Mouse (Mus musculus): Measurements from ENCODE around the gene Hspa4. TPM values are rescaled to one million over a fixed set of nuclear protein-coding genes. Genes with fewer than 3 reads are reported as not detected.
A peak's percentile ranks its signal among the peaks of the same experiment; 100 is the strongest.

Gene Hspa4
- polyA plus RNA-seq, 1 experiment, result 111 TPM

DNA sequence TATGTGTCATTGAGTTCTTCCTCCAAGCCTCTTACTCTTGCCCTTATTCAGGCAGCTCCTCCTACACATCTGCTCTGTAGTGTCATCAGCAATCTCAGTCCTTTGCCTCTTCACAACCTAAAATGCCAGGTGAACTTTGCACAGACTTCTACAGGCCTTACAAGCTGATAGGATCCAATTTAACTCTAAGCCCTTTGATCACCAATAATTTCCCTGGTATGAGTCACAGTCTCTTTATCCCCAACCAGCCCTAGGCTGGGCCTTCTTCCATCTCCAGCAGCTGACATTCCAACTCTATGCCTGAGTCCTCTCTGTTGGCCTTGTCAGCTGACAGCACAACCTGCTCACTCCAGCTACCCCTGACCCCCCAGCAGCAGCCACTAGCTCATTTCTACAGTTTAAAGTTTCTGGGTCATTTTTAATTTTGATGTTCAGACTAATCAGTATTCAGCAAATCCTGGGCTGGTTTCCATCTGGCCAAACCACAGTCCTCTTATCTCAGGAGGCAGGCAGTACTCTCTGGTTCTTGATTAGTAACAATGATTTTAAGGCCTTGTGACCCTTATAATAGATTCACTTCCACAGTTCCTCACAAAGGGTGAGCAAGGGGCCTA, 8.1 kb upstream of the Hspa4 start:
- Histone ChIP-seq H3K4me3 (ENCODE audit: insufficient read depth, low read length) (no peak overlapping the region), H3K27ac (ENCODE audit: insufficient read depth, low read depth, low read length) (peak overlapping the region; percentile 64), H3K4me1 (ENCODE audit: control insufficient read depth, insufficient read depth, low read length) (peaks cover 34% of the 10 kb centered on the region)
- no peak for TF ChIP-seq POLR2A (IDR thresholded peaks at IDR 0.05; ENCODE audit: borderline replicate concordance, low read depth, low read length)

DNA sequence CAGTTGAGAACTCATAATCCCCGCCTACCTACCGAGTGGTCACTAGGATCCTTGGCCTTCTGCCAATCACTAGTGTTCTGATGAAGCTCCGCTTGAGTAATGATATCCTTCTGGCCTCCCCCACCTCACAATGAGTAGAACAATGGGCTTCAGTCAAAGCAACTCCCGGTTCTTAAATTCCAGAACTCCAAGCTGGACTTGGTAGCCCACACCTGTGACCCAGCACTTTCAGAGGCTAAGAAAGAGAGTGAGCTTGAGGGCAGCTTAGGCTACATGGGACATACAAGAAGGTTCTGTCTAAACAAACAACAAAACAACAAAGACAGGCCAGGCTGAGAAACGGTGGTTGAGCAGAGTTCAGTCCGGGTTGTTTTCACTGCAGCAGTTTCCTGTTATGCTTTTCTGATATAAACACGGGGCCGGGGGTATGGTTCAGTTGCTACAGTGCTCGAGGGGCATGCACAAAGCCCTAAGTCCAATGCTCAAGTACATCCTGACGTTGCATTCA, 7.4 kb upstream of the Hspa4 start:
- H3K27ac ChIP-seq (ENCODE audit: insufficient read depth, low read depth, low read length), result no peak overlapping the region
- peaks cover 30% of the 10 kb centered on the region for H3K4me1 ChIP-seq (ENCODE audit: control insufficient read depth, insufficient read depth, low read length)
- TF ChIP-seq CTCF (IDR thresholded peaks at IDR 0.05; ENCODE audit: low read depth, low read length), result no peak
- no peak for TF ChIP-seq POLR2A (IDR thresholded peaks at IDR 0.05; ENCODE audit: borderline replicate concordance, low read depth, low read length)
- no peak overlapping the region for H3K4me3 ChIP-seq (ENCODE audit: insufficient read depth, low read length)

DNA sequence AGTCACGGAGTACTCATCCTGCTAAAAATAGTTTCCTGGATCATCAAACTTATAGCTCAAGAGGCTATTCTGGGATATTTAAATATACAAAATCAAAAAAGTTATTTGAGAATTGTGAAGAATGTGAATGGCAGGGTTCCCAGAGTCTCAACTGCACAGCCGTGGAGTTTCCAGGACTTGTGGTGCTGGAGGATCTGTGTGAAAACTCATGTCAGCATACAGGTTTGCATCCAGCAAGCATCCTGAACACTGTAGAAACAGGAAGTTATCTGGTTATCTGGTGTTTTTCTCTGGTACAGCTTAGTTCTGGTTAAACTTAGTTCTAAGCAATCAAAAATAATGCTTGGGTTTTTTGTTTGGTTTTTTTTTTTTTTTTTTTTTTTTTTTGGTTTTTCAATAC, 6.7 kb upstream of the Hspa4 start:
- peaks cover 24% of the 10 kb centered on the region for H3K4me1 ChIP-seq (ENCODE audit: control insufficient read depth, insufficient read depth, low read length)
- TF ChIP-seq POLR2A (IDR thresholded peaks at IDR 0.05; ENCODE audit: borderline replicate concordance, low read depth, low read length) (no peak), CTCF (IDR thresholded peaks at IDR 0.05; ENCODE audit: low read depth, low read length) (no peak)

DNA sequence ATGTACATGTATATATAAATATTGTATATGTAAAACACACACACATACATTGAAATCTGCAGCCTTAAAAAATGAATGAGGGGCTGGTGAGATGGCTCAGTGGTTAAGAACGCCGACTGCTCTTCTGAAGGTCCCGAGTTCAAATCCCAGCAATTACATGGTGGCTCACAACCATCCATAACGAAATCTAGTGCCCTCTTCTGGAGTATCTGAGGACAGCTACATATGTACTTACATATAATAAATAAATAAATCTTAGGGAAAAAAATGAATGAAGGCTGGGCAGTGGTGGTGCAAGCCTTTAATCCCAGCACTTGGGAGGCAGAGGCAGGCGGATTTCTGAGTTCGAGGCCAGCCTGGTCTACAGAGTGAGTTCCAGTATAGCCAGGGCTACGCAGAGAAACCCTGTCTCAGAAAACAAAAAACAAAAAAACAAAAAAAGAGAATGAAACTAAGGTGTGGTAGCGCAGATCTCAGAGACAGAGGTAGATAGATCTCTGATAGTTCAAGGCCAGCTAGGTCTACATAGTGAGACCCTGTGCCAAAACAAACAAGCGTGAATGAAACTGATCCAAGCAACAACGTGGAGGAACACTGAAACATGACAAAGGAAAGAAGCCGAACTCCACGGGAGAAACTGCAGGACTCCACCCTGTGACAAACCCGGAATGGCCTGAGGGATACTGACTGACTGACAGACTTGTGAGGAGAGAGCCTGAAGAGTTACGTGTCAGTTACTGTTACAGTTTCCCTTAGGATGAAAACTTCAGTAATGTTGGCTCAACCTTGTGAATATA, 4.0 kb upstream of the Hspa4 start:
- Histone ChIP-seq H3K4me3 (ENCODE audit: insufficient read depth, low read length) (no peak overlapping the region), H3K4me1 (ENCODE audit: control insufficient read depth, insufficient read depth, low read length) (peaks cover 29% of the 10 kb centered on the region), H3K27ac (ENCODE audit: insufficient read depth, low read depth, low read length) (no peak overlapping the region)
- TF ChIP-seq POLR2A (IDR thresholded peaks at IDR 0.05; ENCODE audit: borderline replicate concordance, low read depth, low read length) (no peak), CTCF (IDR thresholded peaks at IDR 0.05; ENCODE audit: low read depth, low read length) (no peak)

More for the DNA sequence above, 6.7 kb upstream of the Hspa4 start:
- Histone ChIP-seq H3K4me3 (ENCODE audit: insufficient read depth, low read length) (no peak overlapping the region), H3K27ac (ENCODE audit: insufficient read depth, low read depth, low read length) (no peak overlapping the region)

DNA sequence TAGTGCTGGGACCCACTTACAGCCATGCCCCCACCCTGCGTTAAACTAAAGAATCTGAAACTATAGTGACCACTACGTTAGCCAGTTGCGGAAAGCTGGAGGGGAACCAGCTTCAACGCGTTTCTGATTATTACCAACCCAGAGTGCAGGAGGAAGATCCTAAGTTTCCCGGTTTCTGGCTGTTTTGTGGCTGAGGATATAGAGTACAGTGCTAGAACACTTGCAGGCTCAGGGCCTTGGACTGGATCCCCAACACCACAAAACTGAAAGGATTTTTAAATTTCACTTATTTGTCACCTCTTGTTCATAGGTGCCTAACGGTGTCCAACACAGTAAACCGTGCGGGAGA, 884 bp upstream of the Hspa4 start:
- Histone ChIP-seq H3K27ac (ENCODE audit: insufficient read depth, low read depth, low read length) (peak overlapping the region; percentile 99), H3K4me3 (ENCODE audit: insufficient read depth, low read length) (peak overlapping the region; percentile 99), H3K4me1 (ENCODE audit: control insufficient read depth, insufficient read depth, low read length) (peaks cover 30% of the 10 kb centered on the region)
- TF ChIP-seq POLR2A (IDR thresholded peaks at IDR 0.05; ENCODE audit: borderline replicate concordance, low read depth, low read length) (no peak), CTCF (IDR thresholded peaks at IDR 0.05; ENCODE audit: low read depth, low read length) (no peak)

DNA sequence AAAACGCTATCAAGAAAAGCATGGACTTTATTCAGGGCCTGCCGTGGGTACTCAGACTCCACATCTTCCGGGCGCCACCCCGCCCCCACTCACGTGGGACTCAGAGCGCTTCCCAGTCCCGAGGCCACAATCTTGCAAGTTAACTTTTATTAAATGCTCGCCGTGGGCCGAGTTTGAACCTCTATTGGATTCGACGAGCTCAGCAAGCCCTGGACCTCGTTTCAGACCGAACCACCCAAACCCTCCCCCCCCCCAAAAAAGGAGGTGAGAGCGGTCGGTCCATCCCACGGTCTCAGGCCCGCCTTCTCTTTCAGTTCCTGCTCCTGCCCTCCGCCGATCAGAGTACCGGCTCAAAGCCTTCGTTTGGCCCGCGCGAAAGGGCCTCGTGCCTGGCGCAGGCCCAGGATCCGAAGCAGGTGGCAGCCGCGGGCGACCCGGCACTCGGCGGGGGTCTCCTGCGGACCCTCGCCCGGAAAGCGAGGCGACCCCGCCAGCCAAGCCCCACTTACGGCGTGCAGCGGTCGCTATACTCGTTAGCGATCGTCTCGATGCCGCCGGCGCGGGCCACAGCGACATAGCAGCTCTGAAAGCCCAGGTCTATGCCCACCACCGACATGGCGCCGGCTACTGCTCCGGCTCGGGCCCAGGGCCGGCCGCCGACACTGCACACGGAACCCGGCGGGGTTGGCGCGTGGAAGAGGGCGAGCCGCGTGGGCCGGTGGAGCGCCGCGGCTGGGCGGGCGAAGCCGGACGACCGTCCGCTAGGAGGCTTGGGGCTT, 517 bp downstream of the Hspa4 start:
- H3K27ac ChIP-seq (ENCODE audit: insufficient read depth, low read depth, low read length), result peak overlapping the region; percentile 99
- H3K4me1 ChIP-seq (ENCODE audit: control insufficient read depth, insufficient read depth, low read length), result peaks cover 31% of the 10 kb centered on the region
- TF ChIP-seq CTCF (IDR thresholded peaks at IDR 0.05; ENCODE audit: low read depth, low read length) (no peak), POLR2A (IDR thresholded peaks at IDR 0.05; ENCODE audit: borderline replicate concordance, low read depth, low read length) (no peak)
- peak overlapping the region; percentile 99 for H3K4me3 ChIP-seq (ENCODE audit: insufficient read depth, low read length)

DNA sequence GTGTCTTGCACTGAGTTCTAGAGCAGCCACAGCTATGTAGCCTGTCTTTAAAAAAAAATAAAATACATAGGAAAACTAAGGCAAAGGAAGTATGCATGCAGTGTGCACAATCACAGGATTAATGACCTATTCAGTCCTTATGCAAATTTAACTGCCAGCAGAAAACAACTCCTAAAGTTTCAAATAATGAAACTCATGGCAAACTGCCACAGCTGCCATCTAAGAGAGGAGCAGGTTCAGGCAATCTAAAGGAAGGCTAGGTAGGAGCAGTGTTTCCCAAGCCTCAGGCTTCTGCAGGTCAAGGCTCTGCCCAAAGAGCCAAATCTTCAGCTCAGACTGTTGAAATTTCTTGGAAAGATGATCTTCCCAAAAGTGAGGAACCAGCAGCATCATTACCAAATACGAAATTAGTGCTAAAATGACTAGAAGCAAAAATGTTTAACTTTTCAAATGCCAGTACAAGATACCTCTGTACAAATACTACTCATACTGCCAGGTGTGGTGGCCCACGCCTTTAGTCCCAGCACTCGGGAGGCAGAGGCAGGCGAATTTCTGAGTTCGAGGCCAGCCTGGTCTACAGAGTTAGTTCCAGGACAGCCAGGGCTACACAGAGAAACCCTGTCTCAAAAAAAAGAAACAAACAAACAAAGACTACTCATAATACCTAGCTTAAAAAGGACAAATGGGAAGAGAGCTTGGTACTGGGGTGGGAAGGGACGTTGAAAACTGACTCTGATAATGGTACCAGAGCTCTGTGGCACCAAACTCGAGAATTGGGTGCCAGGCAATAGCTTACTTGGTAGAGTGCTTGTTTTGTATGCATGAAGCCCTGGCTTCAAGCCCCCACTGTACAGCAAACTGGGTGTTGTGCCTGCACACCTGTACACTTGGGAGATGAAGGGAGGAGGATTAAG, 2.1 kb downstream of the Hspa4 start:
- H3K4me3 ChIP-seq (ENCODE audit: insufficient read depth, low read length), result peak overlapping the region; percentile 99
- TF ChIP-seq CTCF (IDR thresholded peaks at IDR 0.05; ENCODE audit: low read depth, low read length) (no peak), POLR2A (IDR thresholded peaks at IDR 0.05; ENCODE audit: borderline replicate concordance, low read depth, low read length) (no peak)
- peaks cover 31% of the 10 kb centered on the region for H3K4me1 ChIP-seq (ENCODE audit: control insufficient read depth, insufficient read depth, low read length)
- H3K27ac ChIP-seq (ENCODE audit: insufficient read depth, low read depth, low read length), result no peak overlapping the region

DNA sequence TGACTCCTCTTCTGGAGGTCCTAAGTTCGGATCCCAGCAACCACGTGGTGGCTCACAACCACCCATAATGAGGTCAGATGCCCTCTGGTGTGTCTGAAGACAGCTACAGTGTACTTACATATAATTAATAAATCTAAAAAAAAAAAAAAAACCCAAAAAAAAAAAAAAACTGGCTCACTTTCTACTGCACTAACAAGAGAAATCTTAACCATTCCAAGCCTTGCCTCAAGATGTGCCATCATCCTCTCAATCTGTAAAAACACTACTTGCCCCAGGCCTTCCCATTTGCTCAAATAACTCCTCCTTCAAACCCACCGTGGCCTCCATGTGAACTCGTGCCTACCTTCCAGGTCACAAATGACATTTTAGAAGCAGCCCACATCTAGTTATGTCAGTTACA, 3.4 kb downstream of the Hspa4 start:
- H3K4me3 ChIP-seq (ENCODE audit: insufficient read depth, low read length), result no peak overlapping the region
- H3K27ac ChIP-seq (ENCODE audit: insufficient read depth, low read depth, low read length), result no peak overlapping the region
- H3K4me1 ChIP-seq (ENCODE audit: control insufficient read depth, insufficient read depth, low read length), result peaks cover 31% of the 10 kb centered on the region
- TF ChIP-seq CTCF (IDR thresholded peaks at IDR 0.05; ENCODE audit: low read depth, low read length), result no peak
- TF ChIP-seq POLR2A (IDR thresholded peaks at IDR 0.05; ENCODE audit: borderline replicate concordance, low read depth, low read length), result no peak

DNA sequence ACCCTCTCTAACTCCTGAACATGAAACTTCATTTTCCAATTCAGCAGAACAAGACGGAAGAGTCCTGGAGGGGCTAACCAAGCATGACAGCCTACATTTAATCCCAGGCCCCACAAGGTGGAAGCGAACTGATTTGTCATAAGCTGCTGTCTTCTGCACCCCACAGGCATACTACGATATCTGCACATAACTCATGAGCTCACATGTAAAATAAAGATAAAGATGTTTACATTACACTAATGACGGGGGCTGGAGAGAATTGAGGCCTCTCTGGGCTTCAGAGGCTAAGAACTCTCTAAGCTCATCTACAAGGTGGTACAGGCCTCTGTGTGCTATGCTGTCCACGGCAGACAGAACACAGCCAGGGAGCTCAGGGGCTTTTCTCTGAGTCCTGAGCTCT, 5.8 kb downstream of the Hspa4 start:
- no peak overlapping the region for H3K27ac ChIP-seq (ENCODE audit: insufficient read depth, low read depth, low read length)
- peaks cover 22% of the 10 kb centered on the region for H3K4me1 ChIP-seq (ENCODE audit: control insufficient read depth, insufficient read depth, low read length)
- TF ChIP-seq POLR2A (IDR thresholded peaks at IDR 0.05; ENCODE audit: borderline replicate concordance, low read depth, low read length) (no peak), CTCF (IDR thresholded peaks at IDR 0.05; ENCODE audit: low read depth, low read length) (no peak)
- H3K4me3 ChIP-seq (ENCODE audit: insufficient read depth, low read length), result no peak overlapping the region
